In the genomic region with DNA sequence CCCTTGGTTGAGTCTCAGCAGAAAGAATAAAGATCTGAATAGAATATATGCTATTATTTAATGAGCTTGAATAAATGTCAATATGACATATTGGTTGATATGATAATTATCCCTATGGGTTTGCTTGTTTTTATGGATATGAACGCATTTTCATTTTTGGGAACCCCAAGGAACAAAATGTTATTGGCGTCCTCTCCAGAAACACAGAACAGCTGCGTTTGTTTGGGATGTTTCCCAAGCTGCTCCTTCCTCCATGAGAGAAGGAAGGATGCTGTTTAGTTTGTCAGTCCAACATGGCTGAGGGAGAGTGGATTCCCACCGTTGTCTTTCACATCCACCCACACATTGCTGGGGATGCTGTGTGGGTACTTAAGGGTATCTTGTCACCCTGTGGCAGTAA, we compare ENCODE assay signal across 15 mouse cellular contexts.
DNase-seq lines count a peak whose midpoint lies in the region; ATAC-seq lines count a peak whose summit lies in the region.
"Had no signal": no experiment of that assay in that cellular context is flagged by ENCODE, and none has a peak within 500 bp of the region (broad histone marks: within the 10 kb centered on the region; RNA-seq: fewer than 3 reads in every experiment).

No protein-coding gene starts in this region.

- DNase-seq in gastrocnemius, adult 18-20 months (ENCODE audit: low spot score): peak; percentile 59
- DNase-seq in gastrocnemius, adult 8-10 months (ENCODE audit: low spot score in 2 of 2): no peak
- DNase-seq in layer of hippocampus, adult 11-12 months (ENCODE audit: low spot score): peak; percentile 15
- no peak for DNase-seq in layer of hippocampus, postnatal 10 days (ENCODE audit: low spot score in 2 of 2)
- DNase-seq in gastrocnemius, postnatal 10 days: peak; percentile 15
- peak; percentile 21 for DNase-seq in heart, postnatal 4 days
- DNase-seq in yolk sac, embryonic 10.5 days (ENCODE audit: low spot score): no peak
- DNase-seq: adrenal gland, postnatal 25 days; cerebellum, adult 9-11 months; embryo, embryonic 11 days; liver; right cerebral cortex, postnatal 4 days; thymus, postnatal 14 days had no signal

- peaks cover 4% of the 10 kb centered on the region; the same call in 1 of the 2 replicates for H3K9me3 ChIP-seq in midbrain, embryonic 16.5 days (replicated peaks; ENCODE audit: control insufficient read depth, low read length, poor library complexity, severe bottlenecking)
- H3K9me3 ChIP-seq: forebrain, embryonic 15.5 days had no signal

- H3K27ac ChIP-seq in midbrain, embryonic 16.5 days (ENCODE audit: low read length): no peak overlapping the region
- H3K27ac ChIP-seq: forebrain, embryonic 15.5 days had no signal

- WGBS in midbrain, embryonic 16.5 days: 94% methylated on average over 4 of the region's 4 CpGs

- H3K4me1 ChIP-seq in midbrain, embryonic 16.5 days (ENCODE audit: control insufficient read depth, insufficient read depth, low read length): 0 out of 2 replicates have a peak, but pooled peaks cover 2% of the 10 kb centered on the region
- H3K4me1 ChIP-seq: forebrain, embryonic 15.5 days had no signal

- H3K4me2 ChIP-seq in midbrain, embryonic 16.5 days (ENCODE audit: low read length): no peak overlapping the region
- H3K4me2 ChIP-seq: forebrain, embryonic 15.5 days had no signal

- H3K4me3 ChIP-seq in midbrain, embryonic 16.5 days (ENCODE audit: low read depth, low read length): no peak overlapping the region
- H3K4me3 ChIP-seq: forebrain, embryonic 15.5 days had no signal

- no peak for ATAC-seq in midbrain, embryonic 16.5 days
- ATAC-seq: forebrain, embryonic 15.5 days had no signal

- no peaks in the 10 kb centered on the region for H3K36me3 ChIP-seq in midbrain, embryonic 16.5 days (ENCODE audit: control insufficient read depth, insufficient read depth, low read length)
- H3K36me3 ChIP-seq: forebrain, embryonic 15.5 days had no signal

- H3K9ac ChIP-seq in midbrain, embryonic 16.5 days (ENCODE audit: low read depth, low read length): no peak overlapping the region
- H3K9ac ChIP-seq: forebrain, embryonic 15.5 days had no signal

- H3K27me3 ChIP-seq in midbrain, embryonic 16.5 days (ENCODE audit: control insufficient read depth, insufficient read depth, low read depth, low read length): no peaks in the 10 kb centered on the region
- H3K27me3 ChIP-seq: forebrain, embryonic 15.5 days had no signal

Comparison
In these comparisons a context has a peak if more than half of its experiments do, and no peak if none do; other contexts are left out.
1. DNase-seq: peak in gastrocnemius, adult 18-20 months (single experiment), layer of hippocampus, adult 11-12 months (single experiment), gastrocnemius, postnatal 10 days (single experiment) and heart, postnatal 4 days (single experiment); none in gastrocnemius, adult 8-10 months (0 of 2), layer of hippocampus, postnatal 10 days (0 of 2) and yolk sac, embryonic 10.5 days (single experiment).